Mouse (Mus musculus) heart, embryonic 14.5 days (tissue): Measurements from ENCODE around the gene Krt71. TPM values are rescaled to one million over a fixed set of nuclear protein-coding genes. Genes with fewer than 3 reads are reported as not detected.
"Not testable (repeated sequence)": the region's sequence is repeated elsewhere in the genome, so short reads cannot be mapped to it uniquely, and the experiment has no call there.

Source experiments
- ATAC-seq: fragments of 200-750 bp; cut with Nextera tagmentation; 2 replicates; pipeline ENCODE4 v1.8.0; 2017; ENCODE audit warnings: low read depth, moderate TSS enrichment; ENCODE audit not compliant: insufficient number of reproducible peaks, insufficient read depth, low FRiP score
- H3K27ac ChIP-seq, 2 experiments: fragments of 200-500 bp in 1 of 2; fragments of 300-500 bp in 1 of 2; sonication (generic) in 1 of 2; replicated peaks in 1 of 2; 2 replicates each; pipeline ENCODE4 v1.5.1; 2012 to 2014; ENCODE audit warnings: low read depth in 2 of 2, low read length in 2 of 2, control low read depth in 1 of 2, mild to moderate bottlenecking in 1 of 2, mixed read lengths in 1 of 2; ENCODE audit not compliant: control insufficient read depth in 1 of 2, insufficient read depth in 1 of 2
- H3K27me3 ChIP-seq: fragments of 300-500 bp; sonication (generic); 2 replicates; pipeline ENCODE4 v1.6.1; 2014; ENCODE audit warnings: mild to moderate bottlenecking, low read length, control low read depth; ENCODE audit not compliant: control insufficient read depth, insufficient read depth
- H3K36me3 ChIP-seq: fragments of 300-500 bp; sonication (generic); 2 replicates; pipeline ENCODE4 v1.6.1; 2014; ENCODE audit warnings: mild to moderate bottlenecking, control low read depth, low read length, mixed read lengths; ENCODE audit not compliant: control insufficient read depth, insufficient read depth
- H3K4me1 ChIP-seq, 2 experiments: fragments of 200-500 bp in 1 of 2; fragments of 300-500 bp in 1 of 2; sonication (generic) in 1 of 2; 2 replicates each; pipeline ENCODE4 v1.6.1; 2012 to 2014; ENCODE audit warnings: low read length in 2 of 2, control low read depth in 1 of 2, mixed read lengths in 1 of 2; ENCODE audit not compliant: control insufficient read depth in 2 of 2, insufficient read depth in 2 of 2
- H3K4me2 ChIP-seq: fragments of 300-500 bp; sonication (generic); 2 replicates; pipeline ENCODE4 v1.6.1; 2014; ENCODE audit warnings: mild to moderate bottlenecking, low read length
- H3K4me3 ChIP-seq, 2 experiments: fragments of 200-500 bp in 1 of 2; fragments of 300-500 bp in 1 of 2; sonication (generic) in 1 of 2; 2 replicates each; pipeline ENCODE4 v1.5.1; 2012 to 2014; ENCODE audit warnings: low read length in 2 of 2, mild to moderate bottlenecking in 2 of 2, control low read depth in 1 of 2, low read depth in 1 of 2, moderate library complexity in 1 of 2; ENCODE audit not compliant: control insufficient read depth in 1 of 2, insufficient read depth in 1 of 2
- H3K9ac ChIP-seq: fragments of 300-500 bp; sonication (generic); 2 replicates; pipeline ENCODE4 v1.6.1; 2014; ENCODE audit warnings: mild to moderate bottlenecking, low read length
- H3K9me3 ChIP-seq: fragments of 300-500 bp; sonication (generic); 2 replicates; pipeline ENCODE4 v1.6.1; 2016; ENCODE audit warnings: low read length, control low read depth; ENCODE audit not compliant: control insufficient read depth
- WGBS: fragments of 180-500 bp; shearing (Covaris S2); extraction: QIAGEN DNeasy Blood & Tissue Kit; methylation state at CpG from one replicate; pipeline ENCODE4 v1.1.7; 2014; 5-methylcytosine and 5-hydroxymethylcytosine counted together
- polyA plus RNA-seq: library from polyadenylated mRNA; unstranded; fragments of >200 nt; fragmentation: Nextera tagmentation; extraction: Ambion mirVana; gene quantifications from 2 replicates; pipeline ENCODE4 v1.2.1, GENCODE M21; 2014

Krt71 gene
- polyA plus RNA-seq, 1 experiment from 2014 or later = not detected

- WGBS = 69% methylated on average over 4 of the region's 4 CpGs
- ATAC-seq = no peak
- Histone ChIP-seq H3K9me3 (no peaks in the 10 kb centered on the region), H3K4me3 (no peak overlapping the region), H3K27ac (no peak overlapping the region), H3K4me2 (no peak overlapping the region), H3K9ac (no peak overlapping the region), H3K27me3 (0 out of 2 replicates have a peak, but pooled peaks cover 3% of the 10 kb centered on the region), H3K4me1 (no peaks in the 10 kb centered on the region), H3K36me3 (no peaks in the 10 kb centered on the region)
These were observed 38.8 kb downstream of the Krt71 start for GRCm38 (mm10) chr15:101704066-101704465.

GRCm38 (mm10) chr15:101702380-101702779 is 40.5 kb downstream of the Krt71 start:
- Histone ChIP-seq H3K4me3 (no peak overlapping the region), H3K36me3 (no peaks in the 10 kb centered on the region), H3K27me3 (0 out of 2 replicates have a peak, but pooled peaks cover 3% of the 10 kb centered on the region), H3K9ac (no peak overlapping the region), H3K4me2 (no peak overlapping the region), H3K27ac (no peak overlapping the region), H3K4me1 (no peaks in the 10 kb centered on the region), H3K9me3 (no peaks in the 10 kb centered on the region)
- 54% methylated on average over 2 of the region's 2 CpGs for WGBS
- ATAC-seq = no peak

- Histone ChIP-seq H3K4me2 (no peak overlapping the region), H3K27ac (no peak overlapping the region), H3K9me3 (no peaks in the 10 kb centered on the region), H3K27me3 (0 out of 2 replicates have a peak, but pooled peaks cover 3% of the 10 kb centered on the region), H3K9ac (no peak overlapping the region), H3K4me1 (no peaks in the 10 kb centered on the region), H3K4me3 (no peak overlapping the region), H3K36me3 (no peaks in the 10 kb centered on the region)
- 65% methylated on average over 8 of the region's 8 CpGs for WGBS
- no peak for ATAC-seq
These were observed 43.0 kb downstream of the Krt71 start for GRCm38 (mm10) chr15:101699866-101700265.

GRCm38 (mm10) chr15:101699192-101699591 is 43.7 kb downstream of the Krt71 start:
- no peaks in the 10 kb centered on the region for H3K9me3 ChIP-seq
- H3K27ac ChIP-seq = no peak overlapping the region
- ATAC-seq = no peak
- H3K9ac ChIP-seq = no peak overlapping the region
- 42% methylated on average over 3 of the region's 3 CpGs for WGBS
- H3K36me3 ChIP-seq = no peaks in the 10 kb centered on the region
- H3K4me3 ChIP-seq = no peak overlapping the region
- no peaks in the 10 kb centered on the region for H3K4me1 ChIP-seq
- no peak overlapping the region for H3K4me2 ChIP-seq
- no peaks in the 10 kb centered on the region for H3K27me3 ChIP-seq

GRCm38 (mm10) chr15:101697326-101698188 is 45.4 kb downstream of the Krt71 start:
- Histone ChIP-seq H3K36me3 (no peaks in the 10 kb centered on the region), H3K4me2 (no peak overlapping the region), H3K27ac (no peak overlapping the region), H3K9me3 (no peaks in the 10 kb centered on the region), H3K27me3 (no peaks in the 10 kb centered on the region), H3K4me3 (no peak overlapping the region), H3K9ac (no peak overlapping the region), H3K4me1 (no peaks in the 10 kb centered on the region)
- 70% methylated on average over 8 of the region's 8 CpGs for WGBS
- no peak for ATAC-seq

GRCm38 (mm10) chr15:101694207-101694606 is 48.7 kb downstream of the Krt71 start, which contains the start of gene Krt6a:
Gene Krt6a (minus strand): TSS chr15:101694307.
- no peak within 1 kb of the TSS for H3K4me3 ChIP-seq
- H3K27ac ChIP-seq = no peak within 1 kb of the TSS
- no peak within 1 kb of the TSS for H3K9ac ChIP-seq
- no peak for ATAC-seq
- H3K9me3 ChIP-seq = no peaks in the 10 kb centered on the region
- no peaks in the 10 kb centered on the region for H3K4me1 ChIP-seq
- H3K36me3 ChIP-seq = no peaks in the 10 kb centered on the region
- H3K4me2 ChIP-seq = no peak within 1 kb of the TSS
- no peaks in the 10 kb centered on the region for H3K27me3 ChIP-seq
- 79% methylated on average over 5 of the region's 5 CpGs for WGBS

GRCm38 (mm10) chr15:101690460-101690859 is 52.4 kb downstream of the Krt71 start:
- WGBS = 84% methylated on average over 5 of the region's 5 CpGs
- ATAC-seq, H3K4me1 ChIP-seq, H3K9me3 ChIP-seq, H3K36me3 ChIP-seq, H3K4me2 ChIP-seq, H3K4me3 ChIP-seq, H3K27ac ChIP-seq, H3K27me3 ChIP-seq, H3K9ac ChIP-seq: not testable (repeated sequence)
